10 mouse cellular contexts compared by ENCODE assay signal in genomic region chr17:54753396-54753994, GRCm38 (mm10).
DNase-seq lines count a peak whose midpoint lies in the region; ATAC-seq and TF ChIP-seq lines count a peak whose summit lies in the region.
"Had no signal": no experiment of that assay in that cellular context is flagged by ENCODE, and none has a peak within 500 bp of the region (broad histone marks: within the 10 kb centered on the region; RNA-seq: fewer than 3 reads in every experiment).

No protein-coding gene starts in this region.

- peak in 1 of 2 experiments; percentile 7 for DNase-seq in layer of hippocampus, adult 2 months (ENCODE audit: low spot score in 2 of 2)
- no peak for DNase-seq in layer of hippocampus, postnatal 10 days (ENCODE audit: low spot score in 2 of 2)
- DNase-seq in ES-CJ7 (ENCODE audit: low read depth, low spot score), result peak; percentile 19
- DNase-seq in ES-E14 (ENCODE audit: low read depth, low spot score), result peak; percentile 11
- no peak for DNase-seq in heart, postnatal 0 days (ENCODE audit: low spot score)
- DNase-seq in cerebellum, adult 11-12 months, result no peak
- DNase-seq: kidney, adult 2 months had no signal

- no peaks in the 10 kb centered on the region for H3K4me1 ChIP-seq in ES-E14 (ENCODE audit: control insufficient read depth in 2 of 2, insufficient read depth in 2 of 2, low read length in 2 of 2, poor library complexity in 1 of 2)
- H3K4me1 ChIP-seq in heart, postnatal 0 days (ENCODE audit: control insufficient read depth, insufficient read depth), result no peaks in the 10 kb centered on the region
- H3K4me1 ChIP-seq: limb, embryonic 15.5 days; megakaryocyte, embryonic 14.5 days had no signal

- no peaks in the 10 kb centered on the region for H3K36me3 ChIP-seq in ES-E14 (ENCODE audit: control insufficient read depth, insufficient read depth, low read length, poor library complexity, severe bottlenecking)
- no peaks in the 10 kb centered on the region for H3K36me3 ChIP-seq in heart, postnatal 0 days (replicated peaks; ENCODE audit: control insufficient read depth, insufficient read depth, low read length)
- H3K36me3 ChIP-seq: limb, embryonic 15.5 days had no signal

- H3K9me3 ChIP-seq in ES-E14 (ENCODE audit: control insufficient read depth, insufficient read depth, low read depth, low read length), result no peaks in the 10 kb centered on the region
- H3K9me3 ChIP-seq in heart, postnatal 0 days (replicated peaks; ENCODE audit: control insufficient read depth, low read length), result no peaks in the 10 kb centered on the region
- H3K9me3 ChIP-seq: limb, embryonic 15.5 days; megakaryocyte, embryonic 14.5 days had no signal

- 0 out of 2 replicates have a peak, but pooled peaks have one; percentile 24 for ATAC-seq in heart, postnatal 0 days (ENCODE audit: insufficient read depth, low read depth)
- no peak for ATAC-seq in granulocyte monocyte progenitor cell, adult 5-6 weeks (replicated peaks; ENCODE audit: poor library complexity, severe bottlenecking)

- WGBS in heart, postnatal 0 days, result 25% methylated on average over 2 of the region's 2 CpGs

- H3K4me2 ChIP-seq in heart, postnatal 0 days (ENCODE audit: low read depth, low read length), result no peak overlapping the region
- H3K4me2 ChIP-seq: limb, embryonic 15.5 days had no signal

- no peak for TF ChIP-seq CTCF in layer of hippocampus, adult 2 months (conservative IDR thresholded peaks at IDR 0.05)
- no peak for TF ChIP-seq CTCF in heart, postnatal 0 days (IDR thresholded peaks at IDR 0.05; ENCODE audit: low read depth)

- no peak overlapping the region for H3K9ac ChIP-seq in ES-E14 (ENCODE audit: insufficient read depth, low read depth, low read length, poor library complexity, severe bottlenecking)
- H3K9ac ChIP-seq in heart, postnatal 0 days (replicated peaks; ENCODE audit: low read depth, low read length), result no peak overlapping the region
- H3K9ac ChIP-seq: limb, embryonic 15.5 days had no signal

- in situ Hi-C loops in ES-E14 (cut with MboI; ENCODE audit: low sequenced_read_pairs in 2 of 2, unreplicated experiment in 2 of 2), result no loop called here

- no peaks in the 10 kb centered on the region for H3K27me3 ChIP-seq in heart, postnatal 0 days (ENCODE audit: control insufficient read depth, insufficient read depth, low read length)
- H3K27me3 ChIP-seq: limb, embryonic 15.5 days; megakaryocyte, embryonic 14.5 days had no signal

- H3K4me3 ChIP-seq in layer of hippocampus, adult 2 months, result no peak overlapping the region
- no peak overlapping the region for H3K4me3 ChIP-seq in ES-E14 (ENCODE audit: insufficient read depth in 1 of 2, low read depth in 1 of 2, low read length in 2 of 2, poor library complexity in 1 of 2, severe bottlenecking in 1 of 2)
- no peak overlapping the region for H3K4me3 ChIP-seq in heart, postnatal 0 days (ENCODE audit: low read depth, low read length)
- H3K4me3 ChIP-seq: limb, embryonic 15.5 days; megakaryocyte, embryonic 14.5 days had no signal

- peak overlapping the region; percentile 58; the same call in 1 of the 2 replicates for H3K27ac ChIP-seq in layer of hippocampus, adult 2 months
- no peak overlapping the region for H3K27ac ChIP-seq in ES-E14 (ENCODE audit: insufficient read depth, low read depth, low read length, poor library complexity, severe bottlenecking)
- no peak overlapping the region for H3K27ac ChIP-seq in heart, postnatal 0 days (ENCODE audit: low read depth)
- H3K27ac ChIP-seq: limb, embryonic 15.5 days had no signal

- no peak for TF ChIP-seq EP300 in heart, postnatal 0 days (IDR thresholded peaks at IDR 0.05; ENCODE audit: low read depth)

TF ChIP-seq in ES-E14, 5 proteins besides CTCF, POLR2A, EP300 and RAD21:
- TF ChIP-seq HCFC1 (IDR thresholded peaks at IDR 0.05; ENCODE audit: borderline replicate concordance, insufficient read depth, low read length) (no peak), CHD2 (IDR thresholded peaks at IDR 0.05; ENCODE audit: low read depth, low read length) (no peak), ZNF384 (IDR thresholded peaks at IDR 0.05; ENCODE audit: low read depth, low read length) (no peak), MAFK (IDR thresholded peaks at IDR 0.05; ENCODE audit: insufficient read depth, low read depth, low read length) (no peak), ZC3H11A (IDR thresholded peaks at IDR 0.05; ENCODE audit: borderline replicate concordance, low read depth, low read length) (no peak)

Comparison
In these comparisons a context has a peak if more than half of its experiments do, and no peak if none do; other contexts are left out.
1. DNase-seq: peak in ES-CJ7 (single experiment) and ES-E14 (single experiment); none in layer of hippocampus, postnatal 10 days (0 of 2), heart, postnatal 0 days (single experiment) and cerebellum, adult 11-12 months (single experiment).